Mouse (Mus musculus) cerebellum, postnatal 4 days (tissue): ENCODE measurements around the gene Shisa9.

ENCODE experiments used
- DNase-seq, 2 experiments: peaks; one replicate each; pipeline ENCODE4 v3.0.0; 2022; ENCODE audit warnings: low spot score in 2 of 2, mixed read lengths in 1 of 2

The Shisa9 gene

DNA sequence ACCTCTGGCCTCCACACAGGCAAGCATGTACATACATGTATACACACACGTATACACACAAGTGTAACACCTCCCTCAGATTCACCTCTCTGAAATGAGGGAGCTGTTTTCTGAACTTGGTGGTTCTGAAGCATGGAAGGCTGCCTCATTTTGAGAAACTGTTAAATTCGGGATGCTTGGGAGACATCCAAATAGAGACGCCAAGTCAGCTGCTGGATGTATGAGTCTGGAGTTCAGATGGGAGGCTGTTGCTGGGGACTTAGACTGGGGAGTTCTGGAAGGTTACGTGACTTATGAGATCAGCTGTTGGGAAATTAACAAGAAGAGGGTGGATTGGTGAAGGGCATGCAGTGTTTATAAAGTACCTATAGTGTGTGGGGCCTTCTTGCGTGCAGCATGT lies 88.7 kb downstream of the Shisa9 start:
- no peak for DNase-seq

DNA sequence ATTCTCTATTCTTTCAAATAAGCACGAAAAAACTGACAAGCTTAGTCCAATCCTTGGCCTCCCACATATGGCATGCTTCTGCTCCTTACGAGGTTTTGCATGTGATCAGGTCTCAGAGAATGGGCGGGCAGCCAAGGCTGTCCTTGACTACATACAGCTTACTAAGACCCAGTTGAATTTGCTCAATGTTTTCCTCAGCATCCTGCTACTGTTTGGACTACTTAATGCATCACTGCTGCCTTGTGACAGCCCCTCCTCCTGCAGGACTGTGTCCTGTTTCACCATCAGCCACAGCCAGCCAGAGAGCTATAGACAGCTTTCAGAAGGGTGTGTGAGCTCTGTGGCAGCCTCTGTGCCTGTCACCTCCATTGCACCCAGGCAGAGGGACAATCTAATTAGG lies 92.4 kb downstream of the Shisa9 start:
- DNase-seq = peak in 1 of 2 experiments; percentile 14

DNA sequence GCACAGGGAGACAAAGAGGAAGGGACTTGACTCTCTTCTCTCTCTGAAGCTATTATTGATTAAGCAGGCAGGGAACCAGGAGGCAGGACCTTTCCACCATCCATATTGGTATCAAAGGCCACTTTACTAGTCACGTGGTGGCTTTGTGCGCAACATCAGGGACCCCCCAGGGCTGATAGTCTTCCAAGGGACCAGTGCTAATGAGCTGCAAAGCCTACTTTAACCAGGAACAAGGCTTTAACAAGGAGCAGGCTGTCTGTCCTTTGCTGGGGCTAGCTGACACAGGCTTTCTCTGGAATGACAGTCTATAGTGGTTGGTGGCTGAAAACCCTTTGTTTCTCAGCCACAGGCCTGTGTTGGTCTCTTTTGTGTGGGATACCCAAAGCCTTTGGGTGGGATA lies 92.8 kb downstream of the Shisa9 start:
- DNase-seq = no peak

DNA sequence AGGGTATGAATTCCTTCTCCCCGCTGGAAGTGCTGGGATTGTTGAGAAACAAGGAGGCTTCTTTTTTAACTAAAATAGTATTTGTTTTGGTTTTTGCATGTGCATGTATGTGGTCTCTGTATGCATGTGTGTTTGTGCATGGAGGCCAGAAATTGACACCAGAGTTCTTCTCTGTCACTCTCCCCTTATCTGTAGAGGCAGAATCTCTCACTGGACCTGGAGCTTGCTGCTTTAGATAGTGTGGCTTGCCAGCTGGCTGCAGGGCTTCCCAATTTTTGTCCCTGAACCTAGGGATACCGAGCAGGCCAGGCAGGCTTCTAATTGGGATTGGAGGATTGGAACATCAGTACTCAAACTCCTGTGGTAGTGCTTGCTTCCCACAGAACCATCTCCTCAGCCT lies 99.2 kb downstream of the Shisa9 start:
- DNase-seq = no peak

DNA sequence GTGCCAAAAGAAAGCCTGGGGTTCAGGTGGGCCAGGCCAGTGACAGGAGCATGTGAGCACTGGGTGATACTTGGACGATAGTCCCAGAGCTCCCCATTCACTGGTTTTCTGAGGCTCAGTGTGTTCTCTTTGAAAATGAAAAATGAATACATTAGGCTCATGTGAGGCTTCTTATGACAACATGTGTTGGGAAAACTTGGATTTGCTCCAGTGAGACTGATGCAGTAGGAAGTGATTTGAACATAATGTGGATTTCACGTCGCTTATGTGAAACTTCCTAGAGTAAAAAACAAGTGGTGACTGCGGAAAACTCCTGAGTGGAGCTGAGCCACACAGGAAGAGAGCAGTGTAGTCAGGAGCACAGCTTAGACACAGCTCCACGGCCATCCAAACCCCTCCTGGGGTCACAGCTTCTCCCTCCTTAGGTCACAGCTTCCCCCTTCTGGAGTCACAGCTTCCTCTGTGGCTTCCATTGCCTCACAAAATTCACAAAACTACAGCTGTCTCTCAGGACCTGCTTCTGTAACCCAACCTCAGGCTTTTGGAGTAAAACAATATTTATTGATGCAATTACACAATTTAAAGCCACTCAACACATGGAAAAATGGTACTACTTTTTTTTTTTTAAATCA lies 106.8 kb downstream of the Shisa9 start:
- no peak for DNase-seq

DNA sequence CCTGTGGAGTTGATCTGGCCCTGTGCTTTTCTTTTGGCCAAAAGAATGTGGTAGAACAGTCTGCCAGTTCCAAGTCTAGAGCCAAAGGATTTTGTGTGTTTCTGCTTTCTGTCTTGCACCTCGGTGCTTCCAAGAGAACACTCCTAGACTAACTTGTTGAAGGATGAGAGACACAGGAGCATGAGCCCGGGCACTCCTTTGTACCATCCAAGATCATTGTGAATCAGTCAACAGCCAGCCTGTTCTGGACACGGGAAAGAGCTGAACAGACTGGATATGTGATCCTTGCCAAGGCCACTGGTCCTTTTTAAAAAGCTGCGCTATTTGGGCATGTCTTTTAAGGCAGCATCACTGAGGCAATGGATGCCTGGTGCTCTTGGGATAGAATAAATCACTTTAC lies 109.3 kb downstream of the Shisa9 start:
- DNase-seq = no peak

DNA sequence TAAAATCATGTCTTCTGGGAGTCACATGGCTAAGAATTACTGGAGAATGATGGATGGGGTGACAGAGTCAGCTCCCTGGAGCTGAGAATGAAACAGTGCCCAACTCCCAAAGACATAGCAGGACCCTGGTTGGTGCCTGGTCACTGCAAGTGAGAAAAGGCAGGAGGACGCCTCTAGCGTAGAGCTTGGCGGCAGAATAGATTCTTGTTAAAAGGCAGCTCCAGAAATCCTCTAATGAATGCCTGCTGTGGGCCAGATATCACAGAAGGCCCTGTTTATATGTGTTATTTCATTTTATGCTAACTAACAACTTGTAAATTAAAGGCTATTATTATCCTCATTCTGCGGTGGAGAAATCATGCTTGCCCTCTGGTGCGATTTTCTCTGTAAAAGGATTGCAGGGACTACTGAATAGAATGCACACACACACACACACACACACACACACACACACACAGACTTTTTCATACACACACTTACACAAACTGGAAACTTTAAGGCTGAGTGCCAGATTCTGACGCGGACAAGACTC lies 110.9 kb downstream of the Shisa9 start:
- no peak for DNase-seq

DNA sequence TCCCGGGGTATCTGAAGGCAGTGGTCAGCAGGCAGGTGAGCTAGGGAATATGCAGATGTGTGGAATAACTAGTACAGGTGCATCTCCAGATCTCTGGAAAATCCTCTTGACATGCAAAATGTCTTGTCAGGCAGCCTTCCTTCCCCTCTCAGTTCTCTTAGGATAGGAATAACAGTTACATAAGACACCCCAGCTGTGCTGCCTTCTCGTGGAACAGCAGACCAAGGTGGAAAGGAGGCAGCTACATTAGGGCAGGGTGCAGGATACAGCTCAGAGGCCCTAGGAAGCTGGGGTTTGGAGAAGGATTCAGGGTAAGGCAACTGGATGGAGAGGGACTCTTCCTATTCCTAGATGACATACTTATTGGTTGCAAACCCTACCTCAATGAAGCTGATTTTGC lies 111.5 kb downstream of the Shisa9 start:
- DNase-seq = no peak

DNA sequence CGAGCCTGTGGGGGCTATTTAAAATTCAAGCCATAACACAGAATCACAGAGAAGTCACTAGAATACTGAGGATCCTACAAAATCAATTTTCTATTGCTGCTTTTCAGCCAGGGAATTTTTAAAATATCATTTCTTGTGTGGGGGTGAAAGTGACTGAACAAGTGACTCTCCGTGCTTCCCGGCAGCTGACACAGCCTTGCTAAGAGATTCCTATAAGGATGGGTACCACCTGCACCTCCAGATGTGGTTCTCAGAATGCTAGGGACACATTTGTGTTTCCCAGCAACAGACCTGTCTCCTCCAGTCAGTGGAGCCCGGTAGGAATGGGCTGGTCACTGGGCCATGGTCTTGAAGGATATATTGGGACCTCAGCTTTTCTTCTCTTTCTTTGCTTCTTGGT lies 124.5 kb downstream of the Shisa9 start:
- no peak for DNase-seq

DNA sequence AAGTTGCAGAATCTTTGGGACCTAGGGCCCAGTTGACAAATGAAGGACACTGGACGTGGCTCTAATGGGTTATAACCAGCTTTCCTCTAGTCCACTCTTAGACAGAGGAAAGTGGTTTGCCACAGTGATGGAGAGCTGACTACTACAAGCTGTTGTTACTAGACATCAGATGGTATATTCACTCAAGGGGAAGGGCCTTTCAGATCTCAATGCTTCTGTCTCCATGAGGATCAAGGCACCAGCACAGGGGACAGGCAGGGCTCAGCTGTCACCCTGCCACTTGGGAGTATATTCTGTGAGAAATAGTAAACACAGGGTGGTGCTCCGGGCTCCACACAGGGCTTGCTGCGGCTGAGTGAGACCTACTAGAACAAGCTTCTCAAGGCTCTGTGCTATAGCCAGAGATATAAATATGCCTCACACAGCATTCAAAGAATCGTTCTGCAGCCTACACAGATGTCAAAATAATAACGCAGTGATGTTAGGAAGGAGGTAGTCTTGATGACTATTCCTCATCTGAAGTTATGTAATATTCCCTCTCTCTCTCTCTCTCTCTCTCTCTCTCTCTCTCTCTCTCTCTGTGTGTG lies 127.0 kb downstream of the Shisa9 start:
- no peak for DNase-seq

DNA sequence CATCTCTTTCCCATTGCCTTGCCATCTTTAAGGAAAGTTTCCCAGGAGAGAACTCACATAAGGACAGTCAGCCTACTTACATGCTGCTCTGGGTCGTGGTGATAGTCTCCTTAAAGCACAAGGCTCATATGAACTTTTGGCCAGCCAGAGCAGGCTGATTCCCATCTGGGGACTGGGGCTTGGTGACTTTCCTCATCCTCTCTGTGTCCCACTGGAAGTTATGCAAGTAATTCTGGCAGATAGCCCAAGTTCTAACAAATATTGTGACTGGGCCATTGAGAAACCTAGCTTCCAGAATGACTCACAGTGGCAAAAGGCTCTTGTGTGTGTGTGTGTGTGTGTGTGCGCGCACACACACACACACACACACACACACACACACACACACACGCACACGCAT lies 130.5 kb downstream of the Shisa9 start:
- DNase-seq = no peak

DNA sequence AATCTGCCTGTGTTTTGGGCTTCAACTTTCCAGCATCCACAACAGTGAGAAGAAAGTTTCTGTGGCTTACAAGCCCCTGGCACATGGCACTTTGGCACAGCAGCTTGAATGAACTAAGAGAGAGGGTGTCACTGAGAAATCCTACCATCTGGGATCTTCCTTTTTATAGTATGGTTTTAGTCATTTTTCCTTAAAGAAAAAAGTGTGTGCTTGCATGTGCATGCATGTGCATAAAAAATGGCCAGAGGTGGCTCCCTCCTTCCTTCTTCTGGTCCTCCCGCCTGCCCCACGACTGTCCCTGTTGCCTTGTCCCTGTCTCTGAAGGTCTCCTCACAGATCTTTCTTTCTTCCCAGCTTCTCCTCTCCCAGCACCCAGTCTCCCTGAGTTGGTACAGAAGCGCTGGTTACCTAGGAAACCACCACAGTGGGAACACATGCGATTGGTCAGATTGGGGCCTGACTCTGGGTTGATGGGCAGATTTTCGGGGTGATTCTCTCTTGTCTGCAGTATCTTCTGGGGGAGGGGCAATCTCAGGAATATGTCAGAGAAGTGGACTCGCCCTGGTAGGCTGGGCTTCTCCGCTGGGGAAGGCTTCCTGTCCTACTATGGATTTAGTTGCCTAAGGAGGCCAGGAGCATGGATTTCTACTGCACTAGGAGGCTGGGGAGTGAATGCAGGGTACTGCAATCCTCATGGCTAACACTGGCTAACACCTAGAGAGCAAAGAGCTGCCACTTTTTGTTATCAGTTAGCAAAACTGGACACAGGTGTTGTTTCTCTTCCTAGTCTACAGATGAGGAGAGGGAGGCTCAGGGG lies 131.3 kb downstream of the Shisa9 start:
- peak in 1 of 2 experiments; percentile 16 for DNase-seq

DNA sequence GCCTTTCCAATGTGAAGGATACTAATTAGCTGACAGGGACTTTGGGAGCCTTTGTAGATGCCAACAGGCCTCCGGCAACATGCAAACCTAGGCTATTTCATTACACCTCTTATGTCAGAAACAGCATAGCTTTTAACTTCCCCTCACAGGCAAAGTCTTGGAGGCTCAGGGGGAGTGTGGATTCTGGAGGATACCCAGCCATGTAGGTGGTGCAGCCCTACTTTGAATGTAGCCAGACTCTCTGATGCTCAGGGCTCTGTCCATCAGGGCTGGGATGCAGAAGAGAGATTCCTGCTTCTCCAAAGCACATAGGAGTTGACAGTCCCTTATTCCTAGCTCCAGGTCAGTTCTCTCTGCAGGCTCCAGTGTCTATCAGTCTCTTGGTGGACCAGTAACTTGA lies 133.0 kb downstream of the Shisa9 start:
- DNase-seq = no peak

DNA sequence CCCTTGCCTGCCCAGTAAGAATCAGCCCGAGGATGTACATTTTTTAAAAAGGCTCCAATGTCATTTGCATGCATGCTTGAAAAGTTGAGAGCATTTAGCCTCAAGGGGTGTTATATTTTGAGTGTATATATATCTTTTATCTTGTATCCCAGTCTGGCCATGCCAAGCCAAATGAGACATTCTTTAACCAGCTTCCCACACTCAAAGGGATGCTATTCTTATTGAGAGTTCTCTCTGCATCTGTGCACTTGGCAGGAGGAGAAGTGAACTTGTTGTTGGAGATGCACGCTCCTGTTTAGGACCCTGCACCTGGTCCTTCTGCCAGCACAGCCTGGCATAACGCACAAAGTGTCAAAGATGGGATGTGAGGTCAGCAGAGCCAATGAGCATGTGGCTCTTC lies 135.6 kb downstream of the Shisa9 start:
- no peak for DNase-seq

DNA sequence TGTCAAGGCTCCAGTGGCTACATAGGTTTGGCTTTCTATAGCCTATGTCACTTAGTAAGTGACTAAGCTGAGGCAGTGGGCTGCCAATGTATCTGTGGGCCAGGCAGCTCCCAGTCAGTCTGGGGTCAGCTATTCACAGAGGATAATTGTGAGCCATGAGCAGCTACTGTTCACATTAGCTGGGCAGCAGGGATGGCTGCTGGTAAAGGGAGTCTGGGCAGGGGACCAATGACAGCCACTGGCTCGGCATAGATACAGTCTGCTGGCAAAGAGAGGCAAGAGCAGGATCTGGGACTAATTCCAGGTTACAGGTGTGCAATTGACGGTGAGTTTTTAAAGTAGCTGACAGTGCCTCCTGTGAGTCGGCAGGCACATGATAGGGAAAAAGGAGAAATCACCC lies 145.9 kb downstream of the Shisa9 start:
- peak in 1 of 2 experiments; percentile 21 for DNase-seq

DNA sequence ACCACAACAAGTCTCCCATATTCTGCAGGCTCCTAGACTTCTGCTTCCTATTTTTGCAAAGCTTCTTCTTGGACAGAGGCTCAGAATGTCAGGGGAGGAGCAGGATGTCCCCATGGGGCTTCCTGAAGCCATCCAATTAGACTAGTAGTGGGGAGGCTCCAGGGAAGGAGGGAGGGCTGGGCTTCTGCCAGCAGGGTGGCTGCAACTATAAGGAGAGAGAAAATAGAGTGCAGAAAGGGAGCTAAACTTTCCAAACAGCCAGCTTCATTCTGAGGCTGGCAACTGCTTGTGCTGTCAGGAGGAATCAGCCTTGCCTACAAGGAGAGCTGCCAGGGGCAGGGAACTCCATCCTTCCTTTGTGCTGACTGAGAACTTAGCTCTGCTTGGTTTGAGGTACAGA lies 162.8 kb downstream of the Shisa9 start:
- DNase-seq = peak in 1 of 2 experiments; percentile 34

DNA sequence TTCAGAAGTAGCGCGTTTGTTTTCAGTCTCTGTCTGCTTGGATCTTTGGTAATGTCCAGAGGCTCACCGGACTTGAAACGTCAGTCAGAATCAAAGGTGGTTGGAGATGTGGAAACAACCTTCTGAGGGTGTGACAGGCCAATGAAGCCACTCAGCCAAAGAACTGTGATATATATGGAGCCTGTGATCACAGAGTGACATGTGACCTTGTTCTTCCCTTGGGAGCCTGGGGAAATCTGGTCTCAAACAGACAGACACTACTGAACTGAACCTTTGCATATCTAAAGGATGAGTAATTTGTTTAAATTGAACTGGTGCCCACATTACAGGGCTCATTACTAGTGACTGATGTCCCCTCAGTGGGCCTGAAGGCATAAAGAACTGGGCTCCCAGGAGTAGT lies 168.1 kb downstream of the Shisa9 start:
- no peak for DNase-seq

DNA sequence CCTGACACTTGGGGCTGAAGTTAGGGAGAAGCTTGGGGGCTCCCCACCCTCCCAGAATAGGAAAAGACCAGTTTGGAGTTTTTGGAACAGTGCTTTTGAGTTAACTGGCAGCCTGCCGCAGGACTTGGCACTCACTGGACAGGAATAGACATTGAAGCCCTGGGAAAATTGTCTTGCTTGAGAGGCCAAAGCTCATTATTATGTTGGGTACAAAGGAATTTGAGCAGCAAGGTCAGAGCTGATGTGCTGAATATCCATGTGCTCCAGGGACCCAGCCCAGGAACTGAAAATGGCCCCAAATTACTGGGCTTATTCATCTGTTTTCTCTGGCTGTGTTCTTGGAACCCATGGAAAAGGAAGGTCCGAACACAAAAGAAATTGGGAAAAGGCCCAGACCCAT lies 170.6 kb downstream of the Shisa9 start:
- peak in 1 of 2 experiments; percentile 24 for DNase-seq

DNA sequence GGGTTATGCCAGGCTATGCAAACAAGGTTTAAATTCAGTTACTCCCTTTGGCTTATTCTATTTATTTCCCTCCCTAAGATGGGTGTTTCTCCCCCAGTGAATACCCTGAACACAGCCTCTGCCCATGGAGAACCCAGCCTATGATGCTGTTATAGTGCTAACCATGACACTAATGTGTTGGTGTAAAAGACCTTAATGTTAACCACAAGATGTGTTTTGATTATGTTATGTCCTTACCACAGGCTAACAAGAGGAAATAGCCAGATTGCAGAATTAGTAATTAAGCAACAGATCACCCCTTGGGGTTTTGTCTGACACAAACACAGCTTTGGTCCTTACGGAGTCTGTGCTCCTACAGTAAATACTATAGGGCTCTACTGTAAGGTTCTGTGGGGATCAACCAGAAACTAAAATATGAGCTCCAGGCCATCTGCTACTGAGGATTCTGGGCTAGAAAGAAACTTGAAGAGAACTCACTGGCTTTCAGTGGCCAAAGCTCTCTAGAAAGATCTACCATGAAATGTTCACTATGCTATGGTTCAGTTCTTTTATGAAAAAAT lies 189.6 kb downstream of the Shisa9 start:
- no peak for DNase-seq

DNA sequence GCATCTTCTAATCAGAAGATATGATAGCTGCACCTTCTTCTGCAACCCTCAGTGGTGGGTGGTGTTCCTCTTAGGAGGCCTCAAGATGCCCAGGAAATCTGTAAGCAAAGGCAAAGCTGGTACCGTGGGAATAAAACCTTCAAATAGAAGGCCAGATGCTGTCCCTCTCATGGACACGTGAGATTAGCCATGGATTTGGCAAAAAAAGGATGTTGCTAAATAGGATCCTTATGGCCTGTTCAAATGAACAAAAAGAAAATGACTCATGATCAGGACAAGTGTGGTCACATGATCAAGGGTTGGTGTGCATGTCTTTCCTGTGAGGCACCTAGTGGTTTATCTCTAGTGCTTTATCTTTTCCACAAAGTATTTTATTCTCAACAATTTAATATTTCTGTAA lies 194.1 kb downstream of the Shisa9 start:
- DNase-seq = no peak

DNA sequence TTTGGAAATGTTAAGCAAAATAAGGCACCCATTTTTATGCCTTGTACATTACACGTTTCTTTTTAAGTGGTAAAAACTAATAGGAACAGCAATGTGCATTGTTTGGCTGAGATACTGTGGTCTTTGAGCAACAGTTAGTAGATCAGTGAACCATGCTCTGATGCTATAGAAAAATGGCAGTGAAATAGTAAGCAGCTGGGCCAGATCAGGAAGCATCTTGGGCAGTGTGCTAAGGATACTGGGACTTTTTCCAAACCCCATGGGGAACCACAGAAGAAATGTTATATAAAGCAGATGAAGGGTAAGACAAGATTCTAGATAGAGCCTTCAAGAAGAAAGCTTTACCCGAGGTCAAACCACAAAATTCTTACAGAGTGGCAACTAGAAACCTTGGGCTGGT lies 205.8 kb downstream of the Shisa9 start:
- DNase-seq = no peak

DNA sequence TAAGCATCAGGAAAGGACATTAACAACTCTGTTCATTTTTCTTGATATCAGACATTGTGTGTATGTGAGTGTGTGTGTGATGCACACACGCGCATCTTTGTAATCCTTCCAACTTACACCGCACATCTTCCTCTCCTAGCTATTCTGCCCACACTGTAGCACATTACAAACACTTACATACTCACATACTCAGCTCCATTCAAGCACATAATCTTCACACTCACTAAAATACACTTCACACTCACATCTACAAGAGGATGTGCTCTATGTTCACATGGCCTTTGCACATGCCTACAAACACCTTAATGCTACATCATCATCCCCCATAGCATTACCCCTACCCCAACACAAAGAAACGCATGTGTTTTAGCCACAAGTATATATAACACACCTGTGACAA lies 212.9 kb downstream of the Shisa9 start:
- no peak for DNase-seq

DNA sequence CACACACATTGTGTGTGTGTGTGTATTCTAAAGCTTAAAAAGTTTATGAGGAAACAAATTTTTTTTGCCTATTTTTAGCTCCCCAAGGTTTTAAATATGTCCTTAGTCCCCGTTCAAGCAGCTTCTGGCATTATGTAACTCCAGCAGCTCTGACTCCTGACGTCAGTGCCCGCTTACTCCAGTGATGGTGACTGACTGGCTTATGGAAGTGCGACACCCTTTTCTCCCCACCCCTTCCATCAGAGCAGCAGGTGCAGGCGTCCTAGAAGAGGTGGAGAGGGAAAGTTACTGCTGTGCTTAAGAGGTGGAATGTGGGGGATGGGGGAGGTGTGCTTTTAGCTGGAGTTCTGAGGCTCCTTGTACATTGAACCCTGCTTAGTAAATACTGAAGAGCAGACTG lies 213.7 kb downstream of the Shisa9 start:
- no peak for DNase-seq
